Mouse (Mus musculus) heart, adult 2 months (tissue): ENCODE data around the gene Nucb1.

Experiments
- EP300 ChIP-seq: fragments of 200-500 bp; IDR thresholded peaks from 2 replicates; pipeline ENCODE4 v1.6.1; 2011; ENCODE audit warnings: low read depth, low read length, control low read depth; ENCODE audit not compliant: insufficient read depth
- POLR2A ChIP-seq: fragments of 200-500 bp; IDR thresholded peaks from 2 replicates; pipeline ENCODE4 v1.6.1; 2011; ENCODE audit warnings: mild to moderate bottlenecking, low read depth, low read length, control low read depth; ENCODE audit not compliant: insufficient read depth

GRCm38 (mm10) chr7:45446589-45446988 lies 63.6 kb downstream of the Nucb1 start:
- TF ChIP-seq POLR2A (no peak), EP300 (no peak)
